Mouse (Mus musculus) CH12.LX (cell line): ENCODE data around the gene Cnksr1.

Experiments used
- EP300 ChIP-seq: IDR thresholded peaks from 2 replicates; pipeline ENCODE4 v1.6.1; 2011; ENCODE audit warnings: low read length, improper control_type of control experiment
- MAX ChIP-seq: IDR thresholded peaks from 2 replicates; pipeline ENCODE4 v1.6.1; 2011; ENCODE audit warnings: low read length, improper control_type of control experiment

DNA sequence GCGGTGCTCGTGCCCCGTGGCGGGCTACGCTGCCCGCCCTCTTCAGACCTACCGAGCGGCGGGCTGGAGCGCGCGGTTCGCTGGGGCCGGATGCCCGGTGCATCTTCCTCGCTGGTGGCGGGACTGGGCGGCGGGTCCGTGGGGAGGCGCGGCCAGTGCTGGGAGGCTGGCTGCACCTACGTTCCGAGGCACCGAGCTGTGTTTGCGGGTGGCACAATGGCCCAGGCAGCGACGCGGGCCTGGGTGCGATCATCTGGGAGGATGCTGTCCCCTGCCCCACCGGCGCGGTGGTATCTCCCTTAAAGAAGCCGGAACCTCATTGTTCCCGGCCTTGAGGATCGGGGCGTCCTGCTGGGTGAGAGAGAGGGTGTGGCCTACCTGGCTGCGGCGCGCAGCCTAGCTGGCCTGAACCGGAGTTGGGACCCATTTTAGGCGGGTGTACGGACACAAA lies 49.4 kb upstream of the Cnksr1 start, which contains the start of gene Pdik1l:
- TF ChIP-seq MAX (peak; percentile 13; the same call in 1 of the 2 replicates), EP300 (no peak)
